Mouse (Mus musculus) thymus, adult 2 months (tissue): ENCODE results near the gene Cavin3. TPM values are rescaled to one million over a fixed set of nuclear protein-coding genes. Genes with fewer than 3 reads are reported as not detected.

ENCODE experiments used
- DNase-seq: peaks from one replicate; pipeline ENCODE4 v3.0.0; 2021
- H3K27ac ChIP-seq: fragments of 200-500 bp; 2 replicates; pipeline ENCODE4 v1.5.1; 2012; ENCODE audit warnings: low read length, control low read depth; ENCODE audit not compliant: control insufficient read depth, insufficient read depth
- H3K27me3 ChIP-seq: fragments of 200-500 bp; 2 replicates; pipeline ENCODE4 v1.6.1; 2012; ENCODE audit warnings: mild to moderate bottlenecking, low read length, moderate library complexity, mixed read lengths; ENCODE audit not compliant: control insufficient read depth, insufficient read depth
- H3K36me3 ChIP-seq: fragments of 200-500 bp; 2 replicates; pipeline ENCODE4 v1.6.1; 2012; ENCODE audit warnings: mild to moderate bottlenecking, low read length, moderate library complexity; ENCODE audit not compliant: control insufficient read depth, insufficient read depth
- H3K4me1 ChIP-seq: fragments of 200-500 bp; replicated peaks from 2 replicates; pipeline ENCODE4 v1.6.1; 2012; ENCODE audit warnings: low read length; ENCODE audit not compliant: control insufficient read depth, insufficient read depth
- H3K4me3 ChIP-seq: fragments of 200-500 bp; 2 replicates; pipeline ENCODE4 v1.5.1; 2012; ENCODE audit warnings: mild to moderate bottlenecking, low read length, control low read depth, moderate library complexity; ENCODE audit not compliant: control insufficient read depth, insufficient read depth
- CTCF ChIP-seq: fragments of 200-500 bp; IDR thresholded peaks from 2 replicates; pipeline ENCODE4 v1.5.1; 2012; ENCODE audit warnings: mild to moderate bottlenecking, control low read depth, low read length, moderate library complexity, borderline replicate concordance; ENCODE audit not compliant: control insufficient read depth, poor library complexity, insufficient read depth; ENCODE audit errors: extremely low read depth
- POLR2A ChIP-seq: fragments of 200-500 bp; IDR thresholded peaks from 2 replicates; pipeline ENCODE4 v1.6.1; 2012; ENCODE audit warnings: mild to moderate bottlenecking, low read length, control low read depth, moderate library complexity; ENCODE audit not compliant: control insufficient read depth, poor library complexity, insufficient read depth; ENCODE audit errors: extremely low read depth
- WGBS: fragments of 180-500 bp; shearing (Covaris S2); methylation state at CpG from one replicate; pipeline ENCODE4 v1.1.7; 2018; 5-methylcytosine and 5-hydroxymethylcytosine counted together
- polyA plus RNA-seq: library from polyadenylated mRNA; depleted of rRNA; stranded (reverse); fragments of >200 nt; gene quantifications from 2 replicates; pipeline ENCODE4 v1.2.3, GENCODE M21; 2012; rRNA removed

Gene Cavin3
- polyA plus RNA-seq, 1 experiment = 14.5 TPM

GRCm38 (mm10) chr7:105445076-105445475 lies 37.0 kb downstream of the Cavin3 start:
- H3K4me3 ChIP-seq = no peak overlapping the region
- WGBS = 82% methylated on average over 3 of the region's 3 CpGs
- TF ChIP-seq POLR2A (no peak), CTCF (no peak)

GRCm38 (mm10) chr7:105441426-105441825 lies 40.7 kb downstream of the Cavin3 start:
- Histone ChIP-seq H3K36me3 (no peaks in the 10 kb centered on the region), H3K4me3 (no peak overlapping the region), H3K4me1 (no peaks in the 10 kb centered on the region), H3K27ac (no peak overlapping the region), H3K27me3 (no peaks in the 10 kb centered on the region)
- WGBS = 63% methylated on average over 4 of the region's 4 CpGs
- TF ChIP-seq POLR2A = no peak
- no peak for DNase-seq

More at GRCm38 (mm10) chr7:105445076-105445475, 37.0 kb downstream of the Cavin3 start:
- no peaks in the 10 kb centered on the region for H3K27me3 ChIP-seq
- no peak for DNase-seq
- no peaks in the 10 kb centered on the region for H3K36me3 ChIP-seq
- no peaks in the 10 kb centered on the region for H3K4me1 ChIP-seq
- no peak overlapping the region for H3K27ac ChIP-seq

- Histone ChIP-seq H3K36me3 (no peaks in the 10 kb centered on the region), H3K27me3 (no peaks in the 10 kb centered on the region), H3K4me1 (no peaks in the 10 kb centered on the region), H3K4me3 (no peak overlapping the region), H3K27ac (no peak overlapping the region)
- DNase-seq = no peak
- 90% methylated on average over 7 of the region's 7 CpGs for WGBS
- TF ChIP-seq POLR2A = no peak
- no peak for TF ChIP-seq CTCF
These were observed 43.9 kb downstream of the Cavin3 start for GRCm38 (mm10) chr7:105437979-105438772.

- Histone ChIP-seq H3K4me3 (no peak overlapping the region), H3K4me1 (no peaks in the 10 kb centered on the region), H3K27me3 (no peaks in the 10 kb centered on the region), H3K27ac (no peak overlapping the region), H3K36me3 (no peaks in the 10 kb centered on the region)
- WGBS = 90% methylated on average over 22 of the region's 22 CpGs
- DNase-seq = no peak
- no peak for TF ChIP-seq CTCF
- TF ChIP-seq POLR2A = no peak
These were observed 47.3 kb downstream of the Cavin3 start for GRCm38 (mm10) chr7:105434798-105435197.

- no peak for DNase-seq
- Histone ChIP-seq H3K4me3 (no peak overlapping the region), H3K4me1 (no peaks in the 10 kb centered on the region), H3K36me3 (no peaks in the 10 kb centered on the region), H3K27me3 (no peaks in the 10 kb centered on the region), H3K27ac (no peak overlapping the region)
- WGBS = 87% methylated on average over 17 of the region's 17 CpGs
- TF ChIP-seq POLR2A (no peak), CTCF (no peak)
These were observed 48.2 kb downstream of the Cavin3 start for GRCm38 (mm10) chr7:105433859-105434258.

GRCm38 (mm10) chr7:105432058-105432457 lies 50.0 kb downstream of the Cavin3 start:
- TF ChIP-seq CTCF (no peak), POLR2A (no peak)
- H3K27me3 ChIP-seq = no peaks in the 10 kb centered on the region
- no peaks in the 10 kb centered on the region for H3K36me3 ChIP-seq
- no peaks in the 10 kb centered on the region for H3K4me1 ChIP-seq
- no peak for DNase-seq
- WGBS = 63% methylated on average over 1 of the region's 1 CpGs
- H3K4me3 ChIP-seq = no peak overlapping the region
- H3K27ac ChIP-seq = no peak overlapping the region

Other genes with a start within 250 kb of the Cavin3 start
- gene Olfr688, start 194.2 kb downstream of the Cavin3 start, polyA plus RNA-seq = not detected in 2 replicates
- gene Olfr689, start 171.1 kb downstream of the Cavin3 start, polyA plus RNA-seq = not detected in 2 replicates
- gene Olfr690, start 148.2 kb downstream of the Cavin3 start, polyA plus RNA-seq = not detected in 2 replicates
- not detected in 2 replicates for gene Olfr691, start 140.0 kb downstream of the Cavin3 start, polyA plus RNA-seq
- not detected in 2 replicates for gene Olfr692, start 114.1 kb downstream of the Cavin3 start, polyA plus RNA-seq
- 0.08 TPM in 1 of 2 replicates, not detected in the other for gene Gm5901, start 107.3 kb downstream of the Cavin3 start, polyA plus RNA-seq
- 36.6 and 52.6 TPM in 2 replicates for gene Fam160a2, start 82.2 kb downstream of the Cavin3 start, polyA plus RNA-seq
- gene Cnga4, start 77.7 kb downstream of the Cavin3 start, polyA plus RNA-seq = 0.19 TPM in 1 of 2 replicates, not detected in the other
- gene Cckbr, start 56.6 kb downstream of the Cavin3 start, polyA plus RNA-seq = 0.24 and 0.28 TPM in 2 replicates
- gene Smpd1, start 72.1 kb upstream of the Cavin3 start, polyA plus RNA-seq = 43.3 and 47.7 TPM in 2 replicates
- gene Apbb1, start 99.4 kb upstream of the Cavin3 start, polyA plus RNA-seq = 17.7 and 34.8 TPM in 2 replicates
- gene Hpx, start 117.8 kb upstream of the Cavin3 start, polyA plus RNA-seq = 0.97 and 8.6 TPM in 2 replicates
- 22.0 and 24.1 TPM in 2 replicates for gene Trim3, start 151.3 kb upstream of the Cavin3 start, polyA plus RNA-seq
- gene Timm10b, start 157.8 kb upstream of the Cavin3 start, polyA plus RNA-seq = 151 and 194 TPM in 2 replicates
- 53.6 and 56.8 TPM in 2 replicates for gene Arfip2, start 158.1 kb upstream of the Cavin3 start, polyA plus RNA-seq
- 414 and 445 TPM in 2 replicates for gene Gm45799, start 158.3 kb upstream of the Cavin3 start, polyA plus RNA-seq
- gene Dnhd1, start 168.5 kb upstream of the Cavin3 start, polyA plus RNA-seq = 1.4 and 2.7 TPM in 2 replicates